Mouse (Mus musculus) cerebellum, adult 2 months (tissue): ENCODE data around the gene Gm13889.

ENCODE experiments used
- CTCF ChIP-seq: fragments of 200-500 bp; IDR thresholded peaks from 2 replicates; pipeline ENCODE4 v1.5.1; 2011; ENCODE audit warnings: low read depth, mild to moderate bottlenecking, control low read depth, low read length, moderate library complexity, borderline replicate concordance; ENCODE audit not compliant: insufficient read depth
- POLR2A ChIP-seq: fragments of 200-500 bp; IDR thresholded peaks from 2 replicates; pipeline ENCODE4 v1.6.1; 2011; ENCODE audit warnings: low read length, control low read depth, borderline replicate concordance; ENCODE audit not compliant: insufficient read depth

DNA sequence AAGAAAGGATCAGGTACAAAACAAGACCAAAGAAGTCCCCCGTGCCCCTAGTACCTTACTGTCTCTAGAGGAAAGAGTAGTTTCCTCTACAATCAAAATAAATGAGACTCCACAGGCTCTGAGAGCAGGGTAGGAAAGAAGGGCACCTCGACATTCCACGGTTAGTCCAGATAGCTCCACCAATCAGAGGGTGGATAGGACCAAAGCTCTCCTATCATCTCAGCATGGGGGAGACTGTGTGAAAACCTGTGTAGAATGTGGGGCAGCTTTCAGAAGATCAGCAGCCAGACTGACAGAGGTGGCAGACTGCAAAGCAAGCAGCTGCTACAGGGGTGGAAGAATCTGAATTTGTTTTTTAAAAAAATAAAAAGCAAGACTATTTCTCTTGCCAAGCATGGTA is 35.8 kb upstream of the Gm13889 start:
- no peak for TF ChIP-seq POLR2A
- TF ChIP-seq CTCF: no peak
